Mouse (Mus musculus) heart, postnatal 25 days (tissue): Measurements from ENCODE around the gene Lefty2. TPM values are rescaled to one million over a fixed set of nuclear protein-coding genes. Genes with fewer than 3 reads are reported as not detected.
A peak's percentile ranks its signal among the peaks of the same experiment; 100 is the strongest.

Experiments
- DNase-seq: peaks from one replicate; pipeline ENCODE4 v3.0.0; 2022; ENCODE audit warnings: low spot score
- intact Hi-C: fragments of 180-260 bp; cut with DNase I; formaldehyde crosslinking; loops from one replicate; pipeline ENCODE4 v1.15.1; 2025
- total RNA-seq, 2 experiments: library from RNA; stranded (reverse); gene quantifications; 2 replicates each; pipeline ENCODE4 v1.2.3; 2021

The Lefty2 gene
- total RNA-seq, result not detected

GRCm38 (mm10) chr1:180892808-180893207, at the start of gene Lefty2:
Gene Lefty2 (plus strand): TSS chr1:180893108.
- no peak for DNase-seq
- intact Hi-C loops, result no loop called here

- peak; percentile 73 for DNase-seq
- intact Hi-C loops, result no loop called here
Observed at GRCm38 (mm10) chr1:180848114-180848510, 44.8 kb upstream of the Lefty2 start.

- DNase-seq, result peak; percentile 64
- intact Hi-C loops, result no loop called here
Observed at GRCm38 (mm10) chr1:180848511-180849241, 44.2 kb upstream of the Lefty2 start.

- no peak for DNase-seq
- intact Hi-C loops, result loop anchor here (1.0 to 5.0 kb wide), 2 partner anchors 38 to 72 kb away; no protein-coding TSS in a partner anchor
Observed at GRCm38 (mm10) chr1:180849701-180850301, 43.1 kb upstream of the Lefty2 start.

- intact Hi-C loops, result loop anchor here (1.0 to 5.0 kb wide), 2 partner anchors 38 to 73 kb away; no protein-coding TSS in a partner anchor
- peak; percentile 100 for DNase-seq
Observed at GRCm38 (mm10) chr1:180850316-180851270, 42.3 kb upstream of the Lefty2 start, which contains the start of gene Sde2. Gene Sde2 (plus strand): TSS chr1:180851127.

- intact Hi-C loops, result no loop called here
- DNase-seq, result no peak
Observed at GRCm38 (mm10) chr1:180858763-180859162, 34.1 kb upstream of the Lefty2 start.

- no peak for DNase-seq
- intact Hi-C loops, result loop anchor here (5.0 kb wide), 1 partner anchor 138 kb away; no protein-coding TSS in a partner anchor
Observed at GRCm38 (mm10) chr1:180860030-180860429, 32.9 kb upstream of the Lefty2 start.

- DNase-seq, result no peak
- intact Hi-C loops, result loop anchor here (5.0 kb wide), 1 partner anchor 141 kb away; no protein-coding TSS in a partner anchor
Observed at GRCm38 (mm10) chr1:180863606-180864005, 29.3 kb upstream of the Lefty2 start.

- no peak for DNase-seq
- intact Hi-C loops, result no loop called here
Observed at GRCm38 (mm10) chr1:180866001-180866400, 26.9 kb upstream of the Lefty2 start.

GRCm38 (mm10) chr1:180870122-180870650, 22.7 kb upstream of the Lefty2 start:
- DNase-seq, result no peak
- intact Hi-C loops, result no loop called here

- no peak for DNase-seq
- intact Hi-C loops, result loop anchor here (1.0 kb wide), 1 partner anchor 101 kb away; no protein-coding TSS in a partner anchor
Observed at GRCm38 (mm10) chr1:180873861-180874484, 18.9 kb upstream of the Lefty2 start.

- intact Hi-C loops, result loop anchor here (1.0 kb wide), 1 partner anchor 101 kb away; no protein-coding TSS in a partner anchor
Observed at GRCm38 (mm10) chr1:180874615-180875014, 18.3 kb upstream of the Lefty2 start.

GRCm38 (mm10) chr1:180875126-180875525, 17.8 kb upstream of the Lefty2 start:
- no peak for DNase-seq
- intact Hi-C loops, result no loop called here

More at GRCm38 (mm10) chr1:180874615-180875014, 18.3 kb upstream of the Lefty2 start:
- no peak for DNase-seq

GRCm38 (mm10) chr1:180877466-180877865, 15.4 kb upstream of the Lefty2 start:
- no peak for DNase-seq
- intact Hi-C loops, result no loop called here

- intact Hi-C loops, result no loop called here
- DNase-seq, result no peak
Observed at GRCm38 (mm10) chr1:180881768-180882167, 11.1 kb upstream of the Lefty2 start.

- no peak for DNase-seq
- intact Hi-C loops, result no loop called here
Observed at GRCm38 (mm10) chr1:180883731-180884130, 9.2 kb upstream of the Lefty2 start.

- intact Hi-C loops, result no loop called here
- no peak for DNase-seq
Observed at GRCm38 (mm10) chr1:180884484-180884883, 8.4 kb upstream of the Lefty2 start.

- intact Hi-C loops, result no loop called here
- peak; percentile 85 for DNase-seq
Observed at GRCm38 (mm10) chr1:180888556-180889042, 4.3 kb upstream of the Lefty2 start.

GRCm38 (mm10) chr1:180889172-180889571, 3.7 kb upstream of the Lefty2 start:
- intact Hi-C loops, result no loop called here
- DNase-seq, result no peak
